Mouse (Mus musculus) cortical plate, adult 2 months (tissue): ENCODE measurements at regions not wholly inside any gene's neighbourhood (a gene's known extent, or its start where the extent isn't known, plus 50 kb on each side); places are given as distances from the start of the nearest gene placed in this dataset.

Experiments used
- CTCF ChIP-seq: fragments of 200-500 bp; IDR thresholded peaks from 2 replicates; pipeline ENCODE4 v1.5.1; 2011; ENCODE audit warnings: mild to moderate bottlenecking, control low read depth, low read length; ENCODE audit not compliant: insufficient read depth; ENCODE audit errors: extremely low read depth
- POLR2A ChIP-seq: fragments of 200-500 bp; IDR thresholded peaks from 2 replicates; pipeline ENCODE4 v1.6.1; 2011; ENCODE audit warnings: mild to moderate bottlenecking, low read length, control low read depth; ENCODE audit not compliant: insufficient read depth; ENCODE audit errors: extremely low read depth

- TF ChIP-seq POLR2A, result no peak
- TF ChIP-seq CTCF, result no peak
Observed at GRCm38 (mm10) chr11:112140912-112141311, 641.1 kb upstream of the Sox9 start.
